Mouse (Mus musculus) bone marrow, adult 2 months (tissue): ENCODE measurements at regions not wholly inside any gene's neighbourhood (a gene's known extent, or its start where the extent isn't known, plus 50 kb on each side); places are given as distances from the start of the nearest gene placed in this dataset.

Experiments
- CTCF ChIP-seq: fragments of 200-500 bp; IDR thresholded peaks from 2 replicates; pipeline ENCODE4 v1.5.1; 2011; ENCODE audit warnings: low read length, control low read depth; ENCODE audit not compliant: control insufficient read depth, insufficient read depth
- POLR2A ChIP-seq: fragments of 200-500 bp; IDR thresholded peaks from 2 replicates; pipeline ENCODE4 v1.6.1; 2011; ENCODE audit warnings: low read depth, mild to moderate bottlenecking, control low read depth, low read length, borderline replicate concordance; ENCODE audit not compliant: control insufficient read depth

GRCm38 (mm10) chr1:88988011-88988695 is 82.1 kb upstream of the Sh3bp4 start:
- TF ChIP-seq CTCF, result no peak
- TF ChIP-seq POLR2A, result no peak
